Mouse (Mus musculus): ENCODE results near the gene Ccdc92. TPM values are rescaled to one million over a fixed set of nuclear protein-coding genes. Genes with fewer than 3 reads are reported as not detected.

Ccdc92 gene
- total and polyA plus RNA-seq, 3 experiments: 7.6 to 467 (median 40.3) TPM

GRCm38 (mm10) chr5:124902195-124902594, 40.0 kb upstream of the Ccdc92 start:
- H3K36me3 ChIP-seq (ENCODE audit: control insufficient read depth in 1 of 2, insufficient read depth in 2 of 2, low read length in 2 of 2): no peaks in the 10 kb centered on the region
- H3K4me1 ChIP-seq (ENCODE audit: control insufficient read depth in 1 of 2, insufficient read depth in 2 of 2, low read length in 2 of 2): no peaks in the 10 kb centered on the region; a peak in 1 of 4 replicates
- H3K9me3 ChIP-seq (replicated peaks; ENCODE audit: insufficient read depth, low read length): no peaks in the 10 kb centered on the region
- no peaks in the 10 kb centered on the region for H3K27me3 ChIP-seq (ENCODE audit: control insufficient read depth in 1 of 2, insufficient read depth in 2 of 2, low read length in 2 of 2)
- H3K4me3 ChIP-seq (ENCODE audit: control insufficient read depth in 1 of 2, insufficient read depth in 1 of 2, low read depth in 2 of 2, low read length in 2 of 2): no peak overlapping the region
- H3K27ac ChIP-seq (ENCODE audit: control insufficient read depth, low read depth, low read length): no peak overlapping the region
- H3K9ac ChIP-seq (ENCODE audit: control insufficient read depth, low read depth, low read length, poor library complexity, severe bottlenecking): no peak overlapping the region
- no peak for TF ChIP-seq KAT2A (conservative IDR thresholded peaks at IDR 0.05; ENCODE audit: low read depth, low read length)
- no peak for TF ChIP-seq ZC3H11A (IDR thresholded peaks at IDR 0.05; ENCODE audit: low read depth, low read length)
- TF ChIP-seq USF2 (IDR thresholded peaks at IDR 0.05; ENCODE audit: borderline replicate concordance in 1 of 2, insufficient read depth in 1 of 2, low read depth in 1 of 2, low read length in 2 of 2): no peak
- TF ChIP-seq MEF2A (IDR thresholded peaks at IDR 0.05; ENCODE audit: extremely low read depth, insufficient replicate concordance, low read depth, low read length, poor library complexity, severe bottlenecking): no peak
- no peak for TF ChIP-seq RCOR1 (IDR thresholded peaks at IDR 0.05; ENCODE audit: low read depth, low read length)
- no peak for TF ChIP-seq CTCF (IDR thresholded peaks at IDR 0.05 in 2 of 3, conservative IDR thresholded peaks at IDR 0.05 in 1 of 3; ENCODE audit: control insufficient read depth in 1 of 3, insufficient read depth in 1 of 3, low read depth in 2 of 3, low read length in 3 of 3, poor library complexity in 1 of 3, severe bottlenecking in 1 of 3)
- no peak for TF ChIP-seq EP300 (IDR thresholded peaks at IDR 0.05; ENCODE audit: low read depth in 1 of 2, low read length in 2 of 2)
- TF ChIP-seq MAFK (IDR thresholded peaks at IDR 0.05; ENCODE audit: borderline replicate concordance, low read depth, low read length): no peak
- no peak for TF ChIP-seq MAX (IDR thresholded peaks at IDR 0.05; ENCODE audit: low read length)
- TF ChIP-seq NELFE (IDR thresholded peaks at IDR 0.05; ENCODE audit: low read depth, low read length): no peak
- no peak for TF ChIP-seq UBTF (IDR thresholded peaks at IDR 0.05; ENCODE audit: borderline replicate concordance, insufficient read depth, low read depth, low read length)
- H3K79me2 ChIP-seq (ENCODE audit: control insufficient read depth, insufficient read depth, low read length, poor library complexity): no peaks in the 10 kb centered on the region
- no peak for DNase-seq (ENCODE audit: low read depth, low spot score)

DNA sequence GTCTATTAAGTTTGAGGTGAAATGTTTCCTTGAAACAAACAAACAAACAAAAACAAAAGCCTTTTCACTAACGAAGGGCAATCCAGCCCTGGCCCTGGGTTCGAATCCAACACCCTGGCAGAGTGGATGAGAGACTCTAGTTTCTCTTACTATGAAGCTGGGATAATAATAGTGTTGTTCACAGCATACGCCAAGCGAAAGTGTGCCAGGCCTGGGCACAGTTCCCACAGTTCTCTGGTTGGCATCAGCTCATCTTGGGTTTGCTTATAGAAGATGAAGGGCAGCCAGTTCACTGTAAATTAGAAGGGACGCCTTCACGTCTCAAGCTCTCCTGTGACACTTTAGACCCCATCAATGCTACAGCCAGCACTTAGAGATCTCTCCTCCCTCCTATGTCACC, 39.5 kb upstream of the Ccdc92 start:
- H3K9me3 ChIP-seq (replicated peaks; ENCODE audit: insufficient read depth, low read length): no peaks in the 10 kb centered on the region
- no peaks in the 10 kb centered on the region for H3K79me2 ChIP-seq (ENCODE audit: control insufficient read depth, insufficient read depth, low read length, poor library complexity)
- no peak overlapping the region for H3K9ac ChIP-seq (ENCODE audit: control insufficient read depth, low read depth, low read length, poor library complexity, severe bottlenecking)
- DNase-seq (ENCODE audit: low read depth, low spot score): no peak
- no peaks in the 10 kb centered on the region for H3K27me3 ChIP-seq (ENCODE audit: control insufficient read depth in 1 of 2, insufficient read depth in 2 of 2, low read length in 2 of 2)
- TF ChIP-seq ELF1 (IDR thresholded peaks at IDR 0.05; ENCODE audit: low read depth, low read length) (no peak), POLR2A (IDR thresholded peaks at IDR 0.05; ENCODE audit: control insufficient read depth in 1 of 2, insufficient read depth in 1 of 2, low read depth in 1 of 2, low read length in 2 of 2, poor library complexity in 1 of 2) (no peak), NELFE (IDR thresholded peaks at IDR 0.05; ENCODE audit: low read depth, low read length) (no peak), ZNF384 (IDR thresholded peaks at IDR 0.05; ENCODE audit: low read depth, low read length) (no peak), MEF2A (IDR thresholded peaks at IDR 0.05; ENCODE audit: extremely low read depth, insufficient replicate concordance, low read depth, low read length, poor library complexity, severe bottlenecking) (no peak), SMC3 (IDR thresholded peaks at IDR 0.05; ENCODE audit: low read depth, low read length) (no peak), CHD2 (IDR thresholded peaks at IDR 0.05; ENCODE audit: low read length) (no peak), UBTF (IDR thresholded peaks at IDR 0.05; ENCODE audit: borderline replicate concordance, insufficient read depth, low read depth, low read length) (no peak), USF1 (IDR thresholded peaks at IDR 0.05; ENCODE audit: low read depth, low read length) (no peak), KAT2A (conservative IDR thresholded peaks at IDR 0.05; ENCODE audit: low read depth, low read length) (no peak), E2F4 (IDR thresholded peaks at IDR 0.05; ENCODE audit: borderline replicate concordance, low read depth, low read length) (no peak), RAD21 (IDR thresholded peaks at IDR 0.05; ENCODE audit: low read depth, low read length) (no peak), GABPA (IDR thresholded peaks at IDR 0.05; ENCODE audit: low read depth, low read length) (no peak), JUND (IDR thresholded peaks at IDR 0.05; ENCODE audit: low read depth, low read length) (no peak), ZKSCAN1 (IDR thresholded peaks at IDR 0.05; ENCODE audit: low read depth, low read length) (no peak), TAL1 (IDR thresholded peaks at IDR 0.05; ENCODE audit: low read length) (no peak), ZMIZ1 (IDR thresholded peaks at IDR 0.05; ENCODE audit: low read depth, low read length) (no peak), CHD1 (IDR thresholded peaks at IDR 0.05; ENCODE audit: low read depth, low read length) (no peak)
- H3K36me3 ChIP-seq (ENCODE audit: control insufficient read depth in 1 of 2, insufficient read depth in 2 of 2, low read length in 2 of 2): no peaks in the 10 kb centered on the region
- no peak overlapping the region for H3K27ac ChIP-seq (ENCODE audit: control insufficient read depth, low read depth, low read length)
- H3K4me1 ChIP-seq (ENCODE audit: control insufficient read depth in 1 of 2, insufficient read depth in 2 of 2, low read length in 2 of 2): no peaks in the 10 kb centered on the region; a peak in 1 of 4 replicates
- H3K4me3 ChIP-seq (ENCODE audit: control insufficient read depth in 1 of 2, insufficient read depth in 1 of 2, low read depth in 2 of 2, low read length in 2 of 2): no peak overlapping the region
